Mouse (Mus musculus) intestine, postnatal 0 days (tissue): ENCODE data around the gene Pik3c2b. TPM values are rescaled to one million over a fixed set of nuclear protein-coding genes. Genes with fewer than 3 reads are reported as not detected.
A peak's percentile ranks its signal among the peaks of the same experiment; 100 is the strongest.

Source experiments
- ATAC-seq: fragments of 200-750 bp; cut with Nextera tagmentation; 2 replicates; pipeline ENCODE4 v1.8.0; 2017; ENCODE audit warnings: mild to moderate bottlenecking, moderate TSS enrichment, moderate library complexity
- H3K27ac ChIP-seq: fragments of 300-500 bp; sonication (generic); 2 replicates; pipeline ENCODE4 v1.5.1; 2014; ENCODE audit warnings: mild to moderate bottlenecking, low read depth, low read length, moderate library complexity
- H3K27me3 ChIP-seq: fragments of 300-500 bp; sonication (generic); replicated peaks from 2 replicates; pipeline ENCODE4 v1.6.1; 2014; ENCODE audit warnings: low read length, mixed read lengths; ENCODE audit not compliant: control insufficient read depth, insufficient read depth
- H3K36me3 ChIP-seq: fragments of 300-500 bp; sonication (generic); 2 replicates; pipeline ENCODE4 v1.6.1; 2014; ENCODE audit warnings: mild to moderate bottlenecking, moderate library complexity; ENCODE audit not compliant: control insufficient read depth, insufficient read depth
- H3K4me1 ChIP-seq: fragments of 300-500 bp; sonication (generic); replicated peaks from 2 replicates; pipeline ENCODE4 v1.6.1; 2014; ENCODE audit warnings: antibody characterized with exemption, low read length, mixed read lengths; ENCODE audit not compliant: control insufficient read depth, insufficient read depth
- H3K4me2 ChIP-seq: fragments of 300-500 bp; sonication (generic); replicated peaks from 2 replicates; pipeline ENCODE4 v1.6.1; 2014; ENCODE audit warnings: low read depth, mild to moderate bottlenecking, moderate library complexity
- H3K4me3 ChIP-seq: fragments of 300-500 bp; sonication (generic); 2 replicates; pipeline ENCODE4 v1.5.1; 2014; ENCODE audit warnings: low read depth, low read length
- H3K9ac ChIP-seq: fragments of 300-500 bp; sonication (generic); 2 replicates; pipeline ENCODE4 v1.6.1; 2014; ENCODE audit warnings: mild to moderate bottlenecking, low read depth, low read length
- H3K9me3 ChIP-seq: fragments of 300-500 bp; sonication (generic); 2 replicates; pipeline ENCODE4 v1.6.1; 2016; ENCODE audit warnings: mixed run types; ENCODE audit not compliant: control insufficient read depth
- CTCF ChIP-seq: sonication (generic); IDR thresholded peaks from 2 replicates; pipeline ENCODE4 v1.5.1; 2016; ENCODE audit warnings: low read depth, mild to moderate bottlenecking, control low read depth, antibody characterized with exemption, moderate library complexity
- WGBS: fragments of 180-500 bp; shearing (Covaris S2); extraction: QIAGEN DNeasy Blood & Tissue Kit; methylation state at CpG from one replicate; pipeline ENCODE4 v1.1.7; 2014; 5-methylcytosine and 5-hydroxymethylcytosine counted together
- polyA plus RNA-seq: library from polyadenylated mRNA; unstranded; fragments of >200 nt; fragmentation: Nextera tagmentation; extraction: Ambion mirVana; gene quantifications from 2 replicates; pipeline ENCODE4 v1.2.1, GENCODE M21; 2015

Gene Pik3c2b
- polyA plus RNA-seq, 1 experiment from 2014 or later = 3.1 TPM

- 56% methylated on average over 14 of the region's 14 CpGs for WGBS
- Histone ChIP-seq H3K4me2 (peak overlapping the region; percentile 47), H3K4me1 (peaks cover 4% of the 10 kb centered on the region), H3K9ac (no peak overlapping the region), H3K9me3 (no peaks in the 10 kb centered on the region), H3K27ac (peak overlapping the region; percentile 76), H3K27me3 (no peaks in the 10 kb centered on the region), H3K4me3 (no peak overlapping the region), H3K36me3 (peaks cover 27% of the 10 kb centered on the region)
- ATAC-seq = peak; percentile 62
- TF ChIP-seq CTCF = no peak
These were observed 39.4 kb downstream of the Pik3c2b start for GRCm38 (mm10) chr1:133084708-133085416.

- no peak for ATAC-seq
- TF ChIP-seq CTCF = no peak
- Histone ChIP-seq H3K27ac (0 out of 2 replicates have a peak overlapping the region, but pooled peaks have one; percentile 76), H3K9ac (no peak overlapping the region), H3K4me1 (peaks cover 4% of the 10 kb centered on the region), H3K9me3 (no peaks in the 10 kb centered on the region), H3K27me3 (no peaks in the 10 kb centered on the region), H3K4me2 (no peak overlapping the region), H3K36me3 (peaks cover 29% of the 10 kb centered on the region), H3K4me3 (no peak overlapping the region)
- 92% methylated on average over 8 of the region's 8 CpGs for WGBS
These were observed 39.9 kb downstream of the Pik3c2b start for GRCm38 (mm10) chr1:133085417-133085742.

- Histone ChIP-seq H3K9ac (no peak overlapping the region), H3K4me1 (peaks cover 4% of the 10 kb centered on the region), H3K36me3 (peaks cover 39% of the 10 kb centered on the region), H3K4me3 (no peak overlapping the region), H3K27ac (no peak overlapping the region), H3K27me3 (no peaks in the 10 kb centered on the region), H3K4me2 (no peak overlapping the region), H3K9me3 (no peaks in the 10 kb centered on the region)
- no peak for TF ChIP-seq CTCF
- WGBS = 96% methylated on average over 10 of the region's 10 CpGs
- no peak for ATAC-seq
These were observed 41.3 kb downstream of the Pik3c2b start for GRCm38 (mm10) chr1:133086804-133087203.

GRCm38 (mm10) chr1:133087206-133087905 lies 41.9 kb downstream of the Pik3c2b start:
- H3K27me3 ChIP-seq = no peaks in the 10 kb centered on the region
- TF ChIP-seq CTCF = peak; percentile 96

GRCm38 (mm10) chr1:133088196-133088595 lies 42.7 kb downstream of the Pik3c2b start:
- Histone ChIP-seq H3K27me3 (no peaks in the 10 kb centered on the region), H3K4me1 (peaks cover 3% of the 10 kb centered on the region), H3K27ac (no peak overlapping the region), H3K4me3 (no peak overlapping the region), H3K4me2 (no peak overlapping the region), H3K9me3 (no peaks in the 10 kb centered on the region), H3K9ac (no peak overlapping the region), H3K36me3 (peaks cover 33% of the 10 kb centered on the region; the same call in 1 of the 2 replicates)
- 86% methylated on average over 10 of the region's 10 CpGs for WGBS
- no peak for ATAC-seq
- no peak for TF ChIP-seq CTCF

More at GRCm38 (mm10) chr1:133087206-133087905, 41.9 kb downstream of the Pik3c2b start:
- Histone ChIP-seq H3K4me2 (no peak overlapping the region), H3K36me3 (peaks cover 39% of the 10 kb centered on the region), H3K9me3 (no peaks in the 10 kb centered on the region), H3K27ac (peak overlapping the region; percentile 50; the same call in 1 of the 2 replicates), H3K4me3 (no peak overlapping the region), H3K9ac (no peak overlapping the region), H3K4me1 (peaks cover 4% of the 10 kb centered on the region)
- 53% methylated on average over 7 of the region's 7 CpGs for WGBS
- ATAC-seq = no peak

- H3K4me3 ChIP-seq = no peak overlapping the region
- no peak overlapping the region for H3K4me2 ChIP-seq
- no peak overlapping the region for H3K9ac ChIP-seq
- H3K27me3 ChIP-seq = no peaks in the 10 kb centered on the region
- no peaks in the 10 kb centered on the region; the same call in none of the 2 replicates for H3K4me1 ChIP-seq
- WGBS = 82% methylated on average over 4 of the region's 4 CpGs
- no peak for ATAC-seq
- H3K36me3 ChIP-seq = peaks cover 33% of the 10 kb centered on the region
- H3K9me3 ChIP-seq = no peaks in the 10 kb centered on the region
- TF ChIP-seq CTCF = no peak
- H3K27ac ChIP-seq = no peak overlapping the region
These were observed 43.9 kb downstream of the Pik3c2b start for GRCm38 (mm10) chr1:133089415-133089814.
